In the genomic region with DNA sequence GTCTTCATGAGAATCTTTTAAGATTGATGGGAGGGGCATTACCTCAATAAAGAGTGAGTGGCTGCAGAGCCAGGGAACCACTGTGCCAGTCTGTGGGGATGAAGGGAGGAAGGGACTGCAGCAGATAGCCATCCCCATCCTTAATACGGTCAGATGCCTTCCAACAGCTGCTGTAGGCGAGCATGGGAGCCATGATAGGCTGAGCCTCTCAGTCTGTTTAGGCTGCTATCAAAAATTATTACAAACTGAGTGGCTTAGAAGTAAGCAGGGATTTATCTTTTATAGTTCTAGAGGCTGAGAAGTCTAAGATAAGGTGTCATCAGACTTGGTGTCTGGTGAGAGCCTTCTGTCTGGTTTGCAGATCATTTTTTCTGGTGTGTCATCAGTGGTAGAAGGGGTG, we compare ENCODE assay signal across 17 mouse cellular contexts.
"Had no signal": no experiment of that assay in that cellular context is flagged by ENCODE, and none has a peak within 500 bp of the region (broad histone marks: within the 10 kb centered on the region; RNA-seq: fewer than 3 reads in every experiment).

No protein-coding gene starts in this region.

- H3K4me1 ChIP-seq: lung, embryonic 15.5 days; megakaryocyte, embryonic 14.5 days; midbrain, embryonic 15.5 days; stomach, embryonic 15.5 days had no signal

- H3K27me3 ChIP-seq: lung, embryonic 15.5 days; megakaryocyte, embryonic 14.5 days; midbrain, embryonic 13.5 days; midbrain, embryonic 15.5 days; neural tube, embryonic 12.5 days; stomach, embryonic 15.5 days had no signal

- H3K36me3 ChIP-seq: lung, embryonic 15.5 days; midbrain, embryonic 13.5 days; midbrain, embryonic 15.5 days; neural tube, embryonic 12.5 days; stomach, embryonic 15.5 days had no signal

- H3K4me2 ChIP-seq: lung, embryonic 15.5 days; midbrain, embryonic 11.5 days; midbrain, embryonic 13.5 days; midbrain, embryonic 15.5 days; neural tube, embryonic 12.5 days; stomach, embryonic 15.5 days had no signal

- DNase-seq: lung, adult 2 months; lung, postnatal 14 days; lung, postnatal 36 days; right cerebral cortex, postnatal 14 days; thymus, adult 2 months; thymus, postnatal 25 days; thymus, postnatal 4 days had no signal

- H3K9me3 ChIP-seq: lung, embryonic 15.5 days; midbrain, embryonic 13.5 days; midbrain, embryonic 15.5 days; neural tube, embryonic 12.5 days; stomach, embryonic 15.5 days had no signal

- ATAC-seq: lung, postnatal 0 days; midbrain, embryonic 13.5 days; midbrain, embryonic 15.5 days had no signal

- H3K4me3 ChIP-seq: lung, embryonic 15.5 days; megakaryocyte, embryonic 14.5 days; midbrain, embryonic 13.5 days; midbrain, embryonic 15.5 days; neural tube, embryonic 12.5 days; stomach, embryonic 15.5 days had no signal

- H3K27ac ChIP-seq: lung, embryonic 15.5 days; macrophage; midbrain, embryonic 13.5 days; midbrain, embryonic 15.5 days; neural tube, embryonic 12.5 days; stomach, embryonic 15.5 days; stomach, postnatal 0 days had no signal

- H3K9ac ChIP-seq: lung, embryonic 15.5 days; midbrain, embryonic 13.5 days; midbrain, embryonic 15.5 days; neural tube, embryonic 12.5 days; stomach, embryonic 15.5 days had no signal
